8 mouse cellular contexts compared by ENCODE assay signal in the genomic region with DNA sequence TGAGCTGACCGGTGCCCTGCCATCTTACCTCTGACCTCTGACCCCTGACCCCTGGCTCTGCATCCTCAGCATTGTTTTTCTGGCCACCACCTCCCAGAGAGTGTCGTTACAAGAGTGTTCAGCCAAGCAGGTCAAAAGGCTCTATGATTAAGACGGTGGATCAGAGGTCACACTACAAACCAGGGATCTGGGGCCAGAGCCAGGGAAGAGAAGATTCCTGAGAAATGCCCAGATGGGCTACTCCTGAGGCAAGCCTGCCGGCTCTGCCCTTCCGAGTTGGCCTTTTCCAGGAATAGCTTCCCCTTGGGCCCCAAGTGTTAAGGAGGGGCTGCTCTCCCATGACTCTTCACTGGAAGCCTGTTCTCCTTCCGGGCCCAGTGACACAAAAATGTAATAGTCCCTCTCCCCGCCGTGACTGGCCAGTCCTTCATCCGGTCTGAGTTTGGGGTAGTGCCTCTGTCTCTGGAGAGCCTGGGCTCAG. TPM values are rescaled to one million over a fixed set of nuclear protein-coding genes. Genes with fewer than 3 reads are reported as not detected.
DNase-seq lines count a peak whose midpoint lies in the region; ATAC-seq and TF ChIP-seq lines count a peak whose summit lies in the region.

No protein-coding gene starts in this region.

- peak; percentile 57 for DNase-seq in gastrocnemius, postnatal 25 days
- peak; percentile 85 to 86 for DNase-seq in kidney, adult 8-10 months
- DNase-seq in urinary bladder, adult 18-20 months (ENCODE audit: low spot score in 2 of 2), result no peak
- DNase-seq in urinary bladder, postnatal 25 days (ENCODE audit: low spot score), result no peak
- no peak for DNase-seq in natural killer cell, adult 2 months (ENCODE audit: low spot score in 2 of 2)

- WGBS in midbrain, embryonic 12.5 days, result under 1% methylated on average over 9 of the region's 9 CpGs
- WGBS in midbrain, embryonic 15.5 days, result 4% methylated on average over 9 of the region's 9 CpGs
- WGBS in small intestine, adult 2 months, result 12% methylated on average over 9 of the region's 9 CpGs

- H3K9me3 ChIP-seq in midbrain, embryonic 12.5 days, result no peaks in the 10 kb centered on the region
- H3K9me3 ChIP-seq in midbrain, embryonic 15.5 days, result no peaks in the 10 kb centered on the region

- TF ChIP-seq CTCF in small intestine, adult 2 months (IDR thresholded peaks at IDR 0.05; ENCODE audit: extremely low read depth, insufficient read length, insufficient replicate concordance, low read depth, low read length), result no peak

- no peaks in the 10 kb centered on the region for H3K36me3 ChIP-seq in midbrain, embryonic 12.5 days
- no peaks in the 10 kb centered on the region for H3K36me3 ChIP-seq in midbrain, embryonic 15.5 days (replicated peaks)
- H3K36me3 ChIP-seq in small intestine, adult 2 months (ENCODE audit: control insufficient read depth, insufficient read depth, low read length), result peaks cover 5% of the 10 kb centered on the region; the same call in 1 of the 2 replicates

- H3K27ac ChIP-seq in midbrain, embryonic 12.5 days (replicated peaks), result no peak overlapping the region
- no peak overlapping the region for H3K27ac ChIP-seq in midbrain, embryonic 15.5 days
- H3K27ac ChIP-seq in small intestine, adult 2 months (ENCODE audit: insufficient read depth, low read depth, low read length), result peak overlapping the region; percentile 69

- no peak for TF ChIP-seq POLR2A in small intestine, adult 2 months (IDR thresholded peaks at IDR 0.05; ENCODE audit: low read depth, low read length)

- peaks cover 59% of the 10 kb centered on the region for H3K27me3 ChIP-seq in midbrain, embryonic 12.5 days
- peaks cover 46% of the 10 kb centered on the region for H3K27me3 ChIP-seq in midbrain, embryonic 15.5 days (replicated peaks)
- no peaks in the 10 kb centered on the region for H3K27me3 ChIP-seq in small intestine, adult 2 months (ENCODE audit: control insufficient read depth, insufficient read depth, low read length)

- no peak for ATAC-seq in midbrain, embryonic 12.5 days (ENCODE audit: low FRiP score, low read depth)
- ATAC-seq in midbrain, embryonic 15.5 days (replicated peaks), result no peak

- peaks cover 23% of the 10 kb centered on the region for H3K4me1 ChIP-seq in midbrain, embryonic 12.5 days
- peaks cover 24% of the 10 kb centered on the region for H3K4me1 ChIP-seq in midbrain, embryonic 15.5 days
- peaks cover 55% of the 10 kb centered on the region for H3K4me1 ChIP-seq in small intestine, adult 2 months (ENCODE audit: control insufficient read depth, insufficient read depth, insufficient read length, low read length)

- H3K4me3 ChIP-seq in midbrain, embryonic 12.5 days, result no peak overlapping the region
- no peak overlapping the region for H3K4me3 ChIP-seq in midbrain, embryonic 15.5 days
- H3K4me3 ChIP-seq in small intestine, adult 2 months (ENCODE audit: low read depth, low read length), result peak overlapping the region; percentile 44

- H3K9ac ChIP-seq in midbrain, embryonic 12.5 days (replicated peaks), result no peak overlapping the region
- no peak overlapping the region for H3K9ac ChIP-seq in midbrain, embryonic 15.5 days

- peak overlapping the region; percentile 21; the same call in 1 of the 2 replicates for H3K4me2 ChIP-seq in midbrain, embryonic 12.5 days (replicated peaks)
- H3K4me2 ChIP-seq in midbrain, embryonic 15.5 days, result no peak overlapping the region

RNA-seq across cellular contexts. Expression of a gene that starts 2.2 kb away (rescaled TPM):
- 4.5 and 4.7 TPM in 2 replicates for polyA plus RNA-seq in midbrain, embryonic 12.5 days (2016; fragmentation: Nextera tagmentation; extraction: Ambion mirVana)
- 5.3 and 6.0 TPM in 2 replicates for polyA plus RNA-seq in midbrain, embryonic 15.5 days (2015; fragmentation: Nextera tagmentation; extraction: Ambion mirVana)
- total RNA-seq in gastrocnemius, postnatal 25 days (2021), result 10 to 100 TPM; 10.2 to 13.5 TPM
- 13.9 and 46.7 TPM in 2 replicates for polyA plus RNA-seq in small intestine, adult 2 months (2012; rRNA removed)

RNA-seq across cellular contexts. Expression of a gene that starts 43.6 kb away (rescaled TPM):
- polyA plus RNA-seq in midbrain, embryonic 12.5 days (2016; fragmentation: Nextera tagmentation; extraction: Ambion mirVana), result 58.1 and 62.4 TPM in 2 replicates
- polyA plus RNA-seq in midbrain, embryonic 15.5 days (2015; fragmentation: Nextera tagmentation; extraction: Ambion mirVana), result 61.8 and 62.8 TPM in 2 replicates
- 10 to 100 TPM in 1 of 2 experiments, 1 to 10 TPM in 1; 9.6 to 10.2 TPM for total RNA-seq in gastrocnemius, postnatal 25 days (2021)
- 3.3 and 4.3 TPM in 2 replicates for polyA plus RNA-seq in small intestine, adult 2 months (2012; rRNA removed)

Comparison
In these comparisons a context has a peak if more than half of its experiments do, and no peak if none do; other contexts are left out.
1. DNase-seq: peak in gastrocnemius, postnatal 25 days (single experiment) and kidney, adult 8-10 months (2 of 2); none in urinary bladder, adult 18-20 months (0 of 2), urinary bladder, postnatal 25 days (single experiment) and natural killer cell, adult 2 months (0 of 2).
2. RNA of a gene that starts 43.6 kb away (polyA plus RNA-seq): 58.1 to 62.4 TPM in midbrain, embryonic 12.5 days and 61.8 to 62.8 TPM in midbrain, embryonic 15.5 days; 3.3 to 4.3 TPM in small intestine, adult 2 months; every median in the first group is over 10 times any median in the second.